Mouse (Mus musculus): Measurements from ENCODE around the gene Dnah7c. TPM values are rescaled to one million over a fixed set of nuclear protein-coding genes. Genes with fewer than 3 reads are reported as not detected.
"Not testable (repeated sequence)": the region's sequence is repeated elsewhere in the genome, so short reads cannot be mapped to it uniquely, and the experiment has no call there.

Dnah7c gene
- total and polyA plus RNA-seq, 3 experiments: 0.02 to 0.05 (median 0.02) TPM

DNA sequence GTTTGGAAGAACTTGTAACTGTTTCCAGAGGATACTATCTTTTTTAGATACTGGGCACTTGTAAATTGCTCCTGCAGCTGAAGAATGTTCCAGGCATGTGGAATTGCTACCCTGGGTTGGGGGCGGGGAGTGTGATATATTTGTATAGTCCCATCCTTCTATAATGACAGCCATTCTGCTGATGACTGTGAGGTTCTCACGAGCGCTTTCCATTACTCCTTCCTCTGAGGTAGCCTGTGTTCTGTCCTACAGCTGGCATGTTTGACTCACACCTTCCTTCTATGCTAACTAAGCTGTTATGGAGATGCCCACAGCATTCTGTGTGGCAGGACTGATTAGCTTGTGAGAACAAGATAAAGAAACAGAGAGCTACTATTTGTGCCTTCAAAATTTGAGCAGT lies 339.2 kb downstream of the Dnah7c start:
- DNase-seq; H3K4me1 ChIP-seq (ENCODE audit: control insufficient read depth, insufficient read depth, low read length); H3K4me3 ChIP-seq; H3K79me2 ChIP-seq (replicated peaks; ENCODE audit: control insufficient read depth, insufficient read depth, low read length); H3K27ac ChIP-seq; H3K36me3 ChIP-seq (ENCODE audit: control insufficient read depth, insufficient read depth, low read length); H3K9ac ChIP-seq (ENCODE audit: low read depth, low read length); H3K27me3 ChIP-seq (ENCODE audit: control insufficient read depth, insufficient read depth, low read length); intact Hi-C loops (cut with DNase I): not testable (repeated sequence)
- 31% methylated on average over 3 of the region's 3 CpGs for WGBS

DNA sequence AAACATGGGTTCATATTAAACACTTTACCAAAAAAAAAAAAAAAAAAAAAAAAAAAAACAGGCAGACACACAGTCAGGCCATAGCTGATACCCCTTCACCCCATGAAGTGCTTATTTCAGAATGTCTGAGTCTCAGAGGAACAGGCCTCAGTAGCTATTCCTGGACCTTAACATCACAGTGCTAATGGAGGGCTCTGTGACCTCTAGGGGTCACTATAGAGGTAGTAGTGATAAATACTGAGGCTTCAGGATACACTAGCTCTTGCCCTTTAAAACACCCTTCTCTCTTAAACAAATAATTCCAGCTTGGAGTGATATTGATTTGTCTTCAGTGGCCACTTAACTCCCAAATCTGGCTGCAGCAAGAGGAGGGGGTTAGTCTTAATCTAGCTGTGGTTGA lies 343.9 kb downstream of the Dnah7c start:
- H3K36me3 ChIP-seq (ENCODE audit: control insufficient read depth, insufficient read depth, low read length); H3K4me3 ChIP-seq; H3K79me2 ChIP-seq (replicated peaks; ENCODE audit: control insufficient read depth, insufficient read depth, low read length); H3K4me1 ChIP-seq (ENCODE audit: control insufficient read depth, insufficient read depth, low read length); H3K9ac ChIP-seq (ENCODE audit: low read depth, low read length); H3K27ac ChIP-seq; intact Hi-C loops (cut with DNase I); H3K27me3 ChIP-seq (ENCODE audit: control insufficient read depth, insufficient read depth, low read length); DNase-seq: not testable (repeated sequence)
- TF ChIP-seq CTCF (IDR thresholded peaks at IDR 0.05): peak; percentile 18; the same call in 1 of the 2 replicates

DNA sequence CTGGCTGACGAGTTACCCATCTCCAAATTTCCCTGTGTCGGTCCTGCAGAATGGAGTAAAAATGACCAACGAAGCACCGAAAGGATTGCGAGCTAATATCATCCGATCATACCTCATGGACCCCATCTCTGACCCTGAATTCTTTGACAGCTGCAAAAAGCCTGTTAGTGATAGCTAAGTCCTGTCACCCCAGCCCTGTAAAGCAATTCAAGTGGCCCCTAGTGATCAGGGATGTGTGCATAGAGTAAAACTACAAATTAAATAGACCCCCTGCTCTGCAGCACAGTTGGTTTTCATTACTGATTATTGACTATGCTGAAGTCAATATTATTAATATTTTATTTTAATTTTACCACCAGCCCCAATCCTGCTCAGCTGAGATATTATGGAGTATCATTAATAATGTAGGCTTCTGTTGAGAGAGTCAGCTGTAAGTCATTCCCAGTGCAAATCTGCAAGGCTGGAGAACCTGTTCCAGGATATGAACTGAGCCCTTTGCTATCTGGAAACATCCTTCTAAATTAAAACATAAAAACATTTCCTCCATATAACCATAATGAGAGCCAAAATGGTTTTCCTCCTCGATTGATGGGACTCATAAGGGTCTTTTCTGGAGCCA lies 344.8 kb downstream of the Dnah7c start:
- H3K4me3 ChIP-seq; DNase-seq; H3K79me2 ChIP-seq (replicated peaks; ENCODE audit: control insufficient read depth, insufficient read depth, low read length); H3K9ac ChIP-seq (ENCODE audit: low read depth, low read length); H3K36me3 ChIP-seq (ENCODE audit: control insufficient read depth, insufficient read depth, low read length); H3K4me1 ChIP-seq (ENCODE audit: control insufficient read depth, insufficient read depth, low read length); intact Hi-C loops (cut with DNase I); H3K27me3 ChIP-seq (ENCODE audit: control insufficient read depth, insufficient read depth, low read length); H3K27ac ChIP-seq: not testable (repeated sequence)
- WGBS: 84% methylated on average over 7 of the region's 7 CpGs

DNA sequence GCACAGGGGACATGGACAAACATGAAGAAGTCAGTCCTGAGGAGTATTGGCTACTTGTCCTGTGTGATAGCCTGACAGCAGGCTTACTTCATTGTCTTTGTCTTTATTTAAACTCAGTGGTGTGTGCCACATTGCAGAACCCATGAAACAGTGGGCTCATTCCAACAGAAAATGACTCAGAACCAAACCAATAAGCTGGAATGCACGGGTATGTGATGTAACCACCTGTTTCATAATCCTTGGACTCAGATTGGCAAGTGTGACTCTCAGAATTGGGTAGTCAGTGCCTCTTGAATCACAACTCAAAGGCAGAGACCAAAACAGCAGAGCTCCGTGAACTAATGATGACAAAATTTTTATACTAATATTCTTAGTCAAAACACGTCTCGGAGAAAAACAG lies 356.8 kb downstream of the Dnah7c start:
- H3K27ac ChIP-seq; H3K4me3 ChIP-seq; intact Hi-C loops (cut with DNase I); H3K27me3 ChIP-seq (ENCODE audit: control insufficient read depth, insufficient read depth, low read length); H3K79me2 ChIP-seq (replicated peaks; ENCODE audit: control insufficient read depth, insufficient read depth, low read length); H3K36me3 ChIP-seq (ENCODE audit: control insufficient read depth, insufficient read depth, low read length); H3K4me1 ChIP-seq (ENCODE audit: control insufficient read depth, insufficient read depth, low read length); H3K9ac ChIP-seq (ENCODE audit: low read depth, low read length); DNase-seq: not testable (repeated sequence)
- 60% methylated on average over 4 of the region's 4 CpGs for WGBS

DNA sequence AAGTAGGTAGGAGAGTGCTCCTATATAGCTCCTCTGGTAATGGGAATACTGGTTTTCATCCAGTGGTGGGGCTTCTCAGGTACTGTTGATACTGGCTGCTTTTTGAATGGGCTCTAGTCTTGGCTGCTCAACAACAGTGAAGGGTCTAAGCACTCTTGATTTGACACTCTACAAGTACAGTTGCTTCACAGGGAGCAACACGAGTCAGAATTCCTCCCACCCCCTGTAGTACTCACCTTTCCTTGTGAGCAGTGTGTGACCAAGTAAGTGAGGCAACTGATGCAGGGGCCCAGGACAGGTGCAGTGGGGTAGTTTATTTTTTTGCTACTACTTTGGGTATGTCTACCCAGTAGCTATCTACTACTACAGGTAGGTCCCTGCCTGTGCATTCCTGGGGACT lies 379.7 kb downstream of the Dnah7c start:
- H3K27ac ChIP-seq: no peak overlapping the region
- H3K27me3 ChIP-seq (ENCODE audit: control insufficient read depth, insufficient read depth, low read length): no peaks in the 10 kb centered on the region
- no peaks in the 10 kb centered on the region for H3K4me1 ChIP-seq (ENCODE audit: control insufficient read depth, insufficient read depth, low read length)
- H3K36me3 ChIP-seq (ENCODE audit: control insufficient read depth, insufficient read depth, low read length): no peaks in the 10 kb centered on the region
- 74% methylated on average over 1 of the region's 1 CpGs for WGBS
- TF ChIP-seq EP300 (IDR thresholded peaks at IDR 0.05; ENCODE audit: insufficient read depth, low read depth, low read length) (no peak), POLR2A (IDR thresholded peaks at IDR 0.05; ENCODE audit: insufficient read depth, low read depth, low read length) (no peak), CTCF (IDR thresholded peaks at IDR 0.05) (no peak)
- intact Hi-C loops (cut with DNase I): no loop called here
- no peak for DNase-seq
- no peaks in the 10 kb centered on the region for H3K79me2 ChIP-seq (replicated peaks; ENCODE audit: control insufficient read depth, insufficient read depth, low read length)
- H3K4me3 ChIP-seq: no peak overlapping the region
- no peak overlapping the region for H3K9ac ChIP-seq (ENCODE audit: low read depth, low read length)

DNA sequence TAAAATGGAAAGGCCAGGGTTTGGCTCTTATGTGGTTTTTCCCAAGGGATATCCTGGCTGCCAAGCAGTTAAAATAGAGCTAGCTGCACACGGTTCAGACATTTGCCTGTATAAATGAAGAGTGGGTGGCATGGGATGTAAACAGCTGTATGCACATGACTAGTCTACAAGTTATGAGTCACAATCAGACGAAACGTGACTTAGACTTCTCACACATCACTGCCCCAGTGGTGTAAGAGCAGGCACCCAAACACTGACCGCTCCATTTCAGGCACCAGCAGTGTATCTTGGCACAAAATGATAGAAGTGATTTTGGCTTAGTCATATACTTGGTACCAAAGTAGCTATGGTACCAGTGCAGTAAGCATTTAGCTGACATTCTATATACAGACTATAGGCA lies 383.2 kb downstream of the Dnah7c start:
- H3K4me3 ChIP-seq; DNase-seq; intact Hi-C loops (cut with DNase I); H3K9ac ChIP-seq (ENCODE audit: low read depth, low read length); H3K36me3 ChIP-seq (ENCODE audit: control insufficient read depth, insufficient read depth, low read length); H3K4me1 ChIP-seq (ENCODE audit: control insufficient read depth, insufficient read depth, low read length); H3K27ac ChIP-seq; H3K79me2 ChIP-seq (replicated peaks; ENCODE audit: control insufficient read depth, insufficient read depth, low read length); H3K27me3 ChIP-seq (ENCODE audit: control insufficient read depth, insufficient read depth, low read length): not testable (repeated sequence)
- WGBS: 65% methylated on average over 4 of the region's 4 CpGs

DNA sequence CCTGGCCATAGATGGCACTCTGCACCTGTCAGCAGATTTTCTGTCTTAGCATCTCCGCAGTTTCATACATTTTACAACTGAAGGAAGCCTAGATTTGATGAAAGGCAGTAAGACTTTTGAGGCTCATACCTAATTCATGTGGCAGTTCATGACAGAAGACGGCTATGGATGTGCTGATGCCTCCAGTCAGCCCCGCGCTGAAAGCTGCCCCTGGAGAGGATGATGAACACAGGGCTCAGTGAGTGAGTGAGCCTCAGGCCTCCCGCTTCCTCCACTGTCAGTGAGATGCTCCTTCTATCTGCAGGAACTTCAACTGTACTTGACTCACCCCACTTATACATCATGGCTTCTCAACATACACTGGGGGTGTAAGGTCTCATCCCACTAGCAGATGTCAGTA lies 392.5 kb downstream of the Dnah7c start:
- Histone ChIP-seq H3K27me3 (ENCODE audit: control insufficient read depth, insufficient read depth, low read length) (no peaks in the 10 kb centered on the region), H3K4me1 (ENCODE audit: control insufficient read depth, insufficient read depth, low read length) (peaks cover under 1% of the 10 kb centered on the region; the same call in 1 of the 2 replicates), H3K9ac (ENCODE audit: low read depth, low read length) (no peak overlapping the region), H3K4me3 (no peak overlapping the region), H3K79me2 (replicated peaks; ENCODE audit: control insufficient read depth, insufficient read depth, low read length) (no peaks in the 10 kb centered on the region), H3K36me3 (ENCODE audit: control insufficient read depth, insufficient read depth, low read length) (peaks cover 3% of the 10 kb centered on the region; the same call in 1 of the 2 replicates), H3K27ac (no peak overlapping the region)
- no peak for DNase-seq
- 97% methylated on average over 5 of the region's 5 CpGs for WGBS
- intact Hi-C loops (cut with DNase I): no loop called here
- no peak for TF ChIP-seq POLR2A (IDR thresholded peaks at IDR 0.05; ENCODE audit: insufficient read depth, low read depth, low read length)
- no peak for TF ChIP-seq CTCF (IDR thresholded peaks at IDR 0.05)
